Mouse (Mus musculus) heart, embryonic 11.5 days (tissue): Measurements from ENCODE around the gene Lamtor4. TPM values are rescaled to one million over a fixed set of nuclear protein-coding genes. Genes with fewer than 3 reads are reported as not detected.
A peak's percentile ranks its signal among the peaks of the same experiment; 100 is the strongest.

ENCODE experiments used
- ATAC-seq: fragments of 200-750 bp; cut with Nextera tagmentation; replicated peaks from 2 replicates; pipeline ENCODE4 v1.8.0; 2017; ENCODE audit warnings: moderate library complexity; ENCODE audit not compliant: insufficient number of reproducible peaks, low FRiP score, low TSS enrichment
- H3K27ac ChIP-seq: fragments of 300-500 bp; sonication (generic); 2 replicates; pipeline ENCODE4 v1.5.1; 2014; ENCODE audit warnings: mild to moderate bottlenecking, low read depth, low read length
- H3K27me3 ChIP-seq: fragments of 300-500 bp; sonication (generic); 2 replicates; pipeline ENCODE4 v1.6.1; 2014; ENCODE audit warnings: mild to moderate bottlenecking, low read length, mixed read lengths; ENCODE audit not compliant: control insufficient read depth, insufficient read depth
- H3K36me3 ChIP-seq: fragments of 300-500 bp; sonication (generic); 2 replicates; pipeline ENCODE4 v1.6.1; 2014; ENCODE audit warnings: mild to moderate bottlenecking, low read length, moderate library complexity, mixed read lengths; ENCODE audit not compliant: control insufficient read depth, insufficient read depth
- H3K4me1 ChIP-seq: fragments of 300-500 bp; sonication (generic); 2 replicates; pipeline ENCODE4 v1.6.1; 2014; ENCODE audit warnings: low read length; ENCODE audit not compliant: control insufficient read depth, insufficient read depth
- H3K4me2 ChIP-seq: fragments of 300-500 bp; sonication (generic); 2 replicates; pipeline ENCODE4 v1.6.1; 2014; ENCODE audit warnings: mild to moderate bottlenecking, moderate library complexity
- H3K4me3 ChIP-seq: fragments of 300-500 bp; sonication (generic); 2 replicates; pipeline ENCODE4 v1.5.1; 2014; ENCODE audit warnings: low read depth, low read length
- H3K9ac ChIP-seq: fragments of 300-500 bp; sonication (generic); 2 replicates; pipeline ENCODE4 v1.6.1; 2014; ENCODE audit warnings: mild to moderate bottlenecking, low read depth, low read length, moderate library complexity
- H3K9me3 ChIP-seq: fragments of 300-500 bp; sonication (generic); replicated peaks from 2 replicates; pipeline ENCODE4 v1.6.1; 2016; ENCODE audit warnings: low read length; ENCODE audit not compliant: control insufficient read depth
- WGBS: fragments of 180-500 bp; shearing (Covaris S2); extraction: QIAGEN DNeasy Blood & Tissue Kit; methylation state at CpG from one replicate; pipeline ENCODE4 v1.1.7; 2014; ENCODE audit not compliant: insufficient replicate concordance; 5-methylcytosine and 5-hydroxymethylcytosine counted together
- polyA plus RNA-seq: library from polyadenylated mRNA; unstranded; fragments of >200 nt; fragmentation: Nextera tagmentation; extraction: Ambion mirVana; gene quantifications from 2 replicates; pipeline ENCODE4 v1.2.1, GENCODE M21; 2014

Gene Lamtor4
- polyA plus RNA-seq, 1 experiment from 2014 or later = 74.4 TPM

DNA sequence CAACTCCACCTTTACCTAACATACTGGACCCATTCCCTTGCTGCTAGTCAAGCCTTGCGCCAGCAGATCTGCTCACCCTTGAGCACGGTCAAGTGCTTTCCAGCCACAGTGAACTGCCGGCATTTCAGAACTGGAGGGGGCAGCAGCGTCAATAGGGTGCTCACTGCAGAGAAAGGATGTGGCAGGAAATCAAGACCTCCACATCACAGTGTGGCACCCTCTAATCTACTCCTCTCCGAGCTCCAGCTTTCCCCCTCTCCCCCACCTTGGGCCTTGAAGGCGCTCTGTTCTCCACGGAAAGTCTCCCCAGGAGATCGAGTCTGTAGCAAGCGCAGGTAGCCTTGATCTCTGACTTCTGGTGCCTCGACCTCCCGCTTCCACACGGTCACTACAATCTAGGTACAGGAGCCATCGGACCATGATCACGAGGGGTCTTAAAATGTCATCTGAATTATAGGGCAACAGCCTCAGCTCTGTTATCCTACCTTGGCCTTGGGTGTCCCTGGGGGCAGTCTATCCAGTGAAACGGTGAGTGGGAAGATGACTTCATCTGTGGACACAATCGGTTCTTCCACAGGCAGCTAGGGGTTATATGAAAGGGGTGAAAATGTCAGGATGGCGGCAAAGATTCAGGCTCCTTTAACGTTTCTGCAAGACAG is 7.4 kb downstream of the Lamtor4 start:
- peaks cover 12% of the 10 kb centered on the region for H3K36me3 ChIP-seq
- 57% methylated on average over 18 of the region's 18 CpGs for WGBS

GRCm38 (mm10) chr5:138263260-138264206 is 8.3 kb downstream of the Lamtor4 start, which contains the start of gene BC037034:
TSS of gene BC037034 (minus strand) at chr5:138264033.
- Histone ChIP-seq H3K4me1 (peaks cover 38% of the 10 kb centered on the region), H3K4me3 (peak within 1 kb of the TSS; percentile 84), H3K9me3 (no peaks in the 10 kb centered on the region), H3K4me2 (peak within 1 kb of the TSS; percentile 90), H3K27me3 (no peaks in the 10 kb centered on the region), H3K27ac (peak within 1 kb of the TSS; percentile 52), H3K36me3 (peaks cover 12% of the 10 kb centered on the region), H3K9ac (peak within 1 kb of the TSS; percentile 83)
- ATAC-seq = peak; percentile 77
- under 1% methylated on average over 56 of the region's 71 CpGs for WGBS

More for the DNA sequence above, 7.4 kb downstream of the Lamtor4 start:
- Histone ChIP-seq H3K9ac (peak overlapping the region; percentile 83), H3K27ac (no peak overlapping the region), H3K4me2 (peak overlapping the region; percentile 90), H3K27me3 (no peaks in the 10 kb centered on the region), H3K9me3 (no peaks in the 10 kb centered on the region), H3K4me3 (peak overlapping the region; percentile 84), H3K4me1 (peaks cover 44% of the 10 kb centered on the region)
- no peak for ATAC-seq

DNA sequence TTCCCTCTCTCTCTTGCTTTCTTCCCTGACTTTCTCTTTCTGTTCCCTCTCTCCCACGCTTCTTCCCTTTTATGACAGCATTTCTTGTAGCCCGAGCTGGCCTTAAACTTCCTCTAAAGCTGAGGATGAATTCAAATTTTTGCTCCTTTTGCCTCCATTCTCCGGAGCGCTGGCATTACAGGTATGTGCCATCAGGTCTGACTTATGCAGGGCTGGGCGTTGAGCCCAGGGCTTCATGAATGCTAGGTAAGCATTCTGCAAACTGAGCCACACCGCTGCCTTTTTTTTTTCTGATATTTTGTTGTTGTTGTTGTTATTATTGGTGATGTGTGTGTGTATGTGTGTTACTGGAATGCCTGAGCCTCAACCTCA is 8.9 kb downstream of the Lamtor4 start:
- no peak for ATAC-seq
- H3K4me3 ChIP-seq = peak overlapping the region; percentile 84
- WGBS = 14% methylated on average over 6 of the region's 6 CpGs

DNA sequence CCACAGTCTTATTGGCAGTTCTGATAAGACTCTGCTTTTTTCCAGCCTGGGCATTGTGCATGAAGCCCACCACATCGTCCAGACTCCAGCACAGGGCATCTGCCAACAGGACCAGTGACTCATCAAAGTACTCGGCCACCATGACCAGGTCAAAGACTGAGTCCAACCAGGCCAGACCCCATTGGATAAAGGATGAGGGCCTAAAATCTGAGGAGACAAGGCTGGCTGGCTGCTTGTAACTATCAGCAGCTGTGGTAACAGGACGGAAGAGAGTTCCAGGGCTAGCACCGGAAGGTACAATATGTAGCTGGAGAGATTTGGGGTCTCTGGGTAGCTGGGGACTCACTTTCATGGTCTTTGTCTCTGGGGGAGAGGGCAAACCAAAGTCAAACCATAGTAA is 10.4 kb downstream of the Lamtor4 start:
- H3K9me3 ChIP-seq = no peaks in the 10 kb centered on the region
- no peak overlapping the region; the same call in 1 of the 2 replicates for H3K4me2 ChIP-seq
- H3K27ac ChIP-seq = no peak overlapping the region
- ATAC-seq = no peak
- peaks cover 7% of the 10 kb centered on the region for H3K36me3 ChIP-seq
- 95% methylated on average over 4 of the region's 4 CpGs for WGBS
- no peak overlapping the region for H3K9ac ChIP-seq
- peaks cover 21% of the 10 kb centered on the region for H3K4me1 ChIP-seq
- no peak overlapping the region for H3K4me3 ChIP-seq
- no peaks in the 10 kb centered on the region for H3K27me3 ChIP-seq

More for the DNA sequence above, 8.9 kb downstream of the Lamtor4 start:
- no peaks in the 10 kb centered on the region for H3K27me3 ChIP-seq
- H3K27ac ChIP-seq = peak overlapping the region; percentile 52; the same call in 1 of the 2 replicates
- H3K36me3 ChIP-seq = peaks cover 12% of the 10 kb centered on the region
- peak overlapping the region; percentile 90 for H3K4me2 ChIP-seq
- no peaks in the 10 kb centered on the region for H3K9me3 ChIP-seq
- peaks cover 34% of the 10 kb centered on the region for H3K4me1 ChIP-seq
- peak overlapping the region; percentile 83 for H3K9ac ChIP-seq

DNA sequence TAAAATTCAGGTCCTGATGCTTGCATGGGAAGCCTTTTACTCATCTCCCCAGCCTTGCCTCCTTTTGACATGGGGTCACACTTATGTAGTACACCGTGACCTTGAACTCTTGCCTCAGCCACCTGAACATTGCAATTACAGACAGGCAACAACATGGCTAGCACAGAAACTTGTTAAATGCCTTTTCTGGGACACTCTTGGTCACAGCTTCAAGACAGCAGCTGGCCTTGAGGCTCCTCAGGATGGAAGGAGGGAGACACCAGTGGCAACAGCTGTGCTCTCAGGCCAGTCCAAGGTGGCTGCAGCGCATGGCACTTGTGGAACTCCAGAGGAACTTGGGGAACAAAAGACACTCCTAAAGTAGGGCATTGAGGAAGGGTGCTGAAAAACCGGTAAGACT is 11.8 kb downstream of the Lamtor4 start:
- no peak overlapping the region for H3K4me3 ChIP-seq
- no peaks in the 10 kb centered on the region for H3K9me3 ChIP-seq

GRCm38 (mm10) chr5:138268980-138269379 is 13.7 kb downstream of the Lamtor4 start:
- no peak for ATAC-seq
- H3K4me2 ChIP-seq = no peak overlapping the region
- WGBS = 65% methylated on average over 4 of the region's 4 CpGs

More for the DNA sequence above, 11.8 kb downstream of the Lamtor4 start:
- Histone ChIP-seq H3K4me1 (peaks cover 16% of the 10 kb centered on the region), H3K36me3 (no peaks in the 10 kb centered on the region), H3K9ac (no peak overlapping the region), H3K27me3 (0 out of 2 replicates have a peak, but pooled peaks cover 2% of the 10 kb centered on the region), H3K27ac (no peak overlapping the region), H3K4me2 (no peak overlapping the region)
- ATAC-seq = no peak
- WGBS = 80% methylated on average over 3 of the region's 3 CpGs

DNA sequence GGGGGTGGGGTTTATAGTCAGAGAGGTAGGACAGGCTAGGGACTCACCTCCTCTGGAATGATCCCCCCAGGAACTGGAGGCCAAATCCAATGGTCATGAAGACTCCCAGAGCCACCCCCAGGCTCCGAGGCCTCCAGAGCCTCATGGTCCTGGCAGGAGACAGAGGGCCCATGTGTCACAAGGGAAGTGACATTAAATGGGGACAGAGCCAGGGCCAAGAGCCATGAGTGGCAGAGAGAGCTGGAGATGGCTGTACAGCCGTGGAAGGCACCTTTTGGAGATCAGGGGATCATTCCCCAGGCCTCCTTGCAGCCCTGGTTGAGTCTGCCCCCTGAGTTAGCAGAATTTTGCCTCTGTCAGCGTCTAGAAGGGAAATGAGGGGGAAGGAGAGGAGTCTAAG is 15.9 kb downstream of the Lamtor4 start:
- no peak overlapping the region for H3K9ac ChIP-seq
- peaks cover 3% of the 10 kb centered on the region; the same call in 1 of the 2 replicates for H3K4me1 ChIP-seq
- H3K4me3 ChIP-seq = no peak overlapping the region
- H3K4me2 ChIP-seq = no peak overlapping the region
- ATAC-seq = no peak
- H3K9me3 ChIP-seq = no peaks in the 10 kb centered on the region
- no peaks in the 10 kb centered on the region; the same call in 1 of the 2 replicates for H3K36me3 ChIP-seq
- H3K27ac ChIP-seq = no peak overlapping the region
- 67% methylated on average over 3 of the region's 3 CpGs for WGBS
- peaks cover 9% of the 10 kb centered on the region for H3K27me3 ChIP-seq

More at GRCm38 (mm10) chr5:138268980-138269379, 13.7 kb downstream of the Lamtor4 start:
- H3K36me3 ChIP-seq = no peaks in the 10 kb centered on the region
- peaks cover 4% of the 10 kb centered on the region; the same call in 1 of the 2 replicates for H3K4me1 ChIP-seq
- no peak overlapping the region for H3K4me3 ChIP-seq
- H3K9ac ChIP-seq = no peak overlapping the region
- no peak overlapping the region for H3K27ac ChIP-seq
- H3K27me3 ChIP-seq = peaks cover 6% of the 10 kb centered on the region
- H3K9me3 ChIP-seq = no peaks in the 10 kb centered on the region

DNA sequence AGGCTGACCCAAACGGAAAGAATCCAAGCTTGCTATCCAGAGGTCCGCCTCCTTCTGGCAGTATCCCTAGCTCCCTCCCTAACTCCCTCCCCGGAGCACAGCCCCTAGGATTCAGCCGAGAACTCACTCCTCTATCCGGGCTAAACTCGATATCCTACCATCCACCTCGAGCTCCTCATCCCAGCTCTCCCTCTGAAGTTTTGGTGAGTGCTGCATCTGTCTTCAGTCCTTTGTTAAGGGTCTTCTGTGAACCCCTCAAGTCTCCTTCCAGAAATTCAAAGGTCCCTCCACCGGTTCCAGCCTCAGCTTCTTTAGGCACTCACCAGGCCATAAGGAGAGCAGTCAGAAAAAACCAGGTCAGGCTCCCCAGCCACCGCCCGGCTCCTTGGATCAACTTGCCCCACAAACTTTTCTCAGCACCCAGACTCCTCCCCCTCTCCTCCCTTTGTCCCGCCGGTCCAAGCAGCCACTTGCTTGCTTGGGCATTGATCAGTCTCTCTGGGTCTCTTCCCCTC is 17.2 kb downstream of the Lamtor4 start, which contains the start of gene Gal3st4:
Gene Gal3st4 (minus strand): TSS at position 432 of the 515 bp plus-strand sequence.
- Histone ChIP-seq H3K27ac (no peak within 1 kb of the TSS), H3K27me3 (peaks cover 9% of the 10 kb centered on the region), H3K9me3 (no peaks in the 10 kb centered on the region), H3K4me2 (peak within 1 kb of the TSS; percentile 55), H3K4me3 (peak within 1 kb of the TSS; percentile 6; the same call in 1 of the 2 replicates), H3K36me3 (peaks cover 3% of the 10 kb centered on the region; the same call in 1 of the 2 replicates), H3K4me1 (peaks cover 3% of the 10 kb centered on the region; the same call in 1 of the 2 replicates), H3K9ac (peak within 1 kb of the TSS; percentile 58; the same call in 1 of the 2 replicates)
- no peak for ATAC-seq
- 1% methylated on average over 12 of the region's 12 CpGs for WGBS
